Mouse (Mus musculus) C2C12 (cell line): Measurements from ENCODE around the gene Cubn.

Source experiments
- CEBPB ChIP-seq: IDR thresholded peaks from one replicate; pipeline ENCODE4 v1.6.1; 2011; ENCODE audit warnings: low read depth, mild to moderate bottlenecking, control low read depth, moderate library complexity
- CTCF ChIP-seq: IDR thresholded peaks from one replicate; pipeline ENCODE4 v1.5.1; 2011; ENCODE audit not compliant: control insufficient read depth, insufficient read depth, insufficient read length
- MAX ChIP-seq: IDR thresholded peaks from one replicate; pipeline ENCODE4 v1.6.1; 2011; ENCODE audit warnings: mild to moderate bottlenecking, control low read depth

GRCm38 (mm10) chr2:13438983-13439382 is 52.6 kb downstream of the Cubn start:
- TF ChIP-seq CTCF (no peak), CEBPB (no peak), MAX (no peak)
